Mouse (Mus musculus): ENCODE data around the gene Fnbp1.

GRCm38 (mm10) chr2:31048037-31048436 lies 93.8 kb downstream of the Fnbp1 start:
- no peak for TF ChIP-seq CTCF (conservative IDR thresholded peaks at IDR 0.05; ENCODE audit: low read length)
- TF ChIP-seq NANOG (IDR thresholded peaks at IDR 0.05; ENCODE audit: borderline replicate concordance, low read length), result no peak

Data from E14TG2a.4 (cell line).